Mouse (Mus musculus) ES-E14 (cell line): ENCODE data around the gene Lrpap1.

ENCODE experiments used
- CHD2 ChIP-seq: IDR thresholded peaks from 2 replicates; pipeline ENCODE4 v1.6.1; 2014; ENCODE audit warnings: mild to moderate bottlenecking, low read depth, low read length, inconsistent platforms
- HCFC1 ChIP-seq: IDR thresholded peaks from 2 replicates; pipeline ENCODE4 v1.6.1; 2012; ENCODE audit warnings: low read length, inconsistent platforms, borderline replicate concordance; ENCODE audit not compliant: insufficient read depth
- ZNF384 ChIP-seq: IDR thresholded peaks from 2 replicates; pipeline ENCODE4 v1.6.1; 2012; ENCODE audit warnings: low read depth, low read length, inconsistent platforms

DNA sequence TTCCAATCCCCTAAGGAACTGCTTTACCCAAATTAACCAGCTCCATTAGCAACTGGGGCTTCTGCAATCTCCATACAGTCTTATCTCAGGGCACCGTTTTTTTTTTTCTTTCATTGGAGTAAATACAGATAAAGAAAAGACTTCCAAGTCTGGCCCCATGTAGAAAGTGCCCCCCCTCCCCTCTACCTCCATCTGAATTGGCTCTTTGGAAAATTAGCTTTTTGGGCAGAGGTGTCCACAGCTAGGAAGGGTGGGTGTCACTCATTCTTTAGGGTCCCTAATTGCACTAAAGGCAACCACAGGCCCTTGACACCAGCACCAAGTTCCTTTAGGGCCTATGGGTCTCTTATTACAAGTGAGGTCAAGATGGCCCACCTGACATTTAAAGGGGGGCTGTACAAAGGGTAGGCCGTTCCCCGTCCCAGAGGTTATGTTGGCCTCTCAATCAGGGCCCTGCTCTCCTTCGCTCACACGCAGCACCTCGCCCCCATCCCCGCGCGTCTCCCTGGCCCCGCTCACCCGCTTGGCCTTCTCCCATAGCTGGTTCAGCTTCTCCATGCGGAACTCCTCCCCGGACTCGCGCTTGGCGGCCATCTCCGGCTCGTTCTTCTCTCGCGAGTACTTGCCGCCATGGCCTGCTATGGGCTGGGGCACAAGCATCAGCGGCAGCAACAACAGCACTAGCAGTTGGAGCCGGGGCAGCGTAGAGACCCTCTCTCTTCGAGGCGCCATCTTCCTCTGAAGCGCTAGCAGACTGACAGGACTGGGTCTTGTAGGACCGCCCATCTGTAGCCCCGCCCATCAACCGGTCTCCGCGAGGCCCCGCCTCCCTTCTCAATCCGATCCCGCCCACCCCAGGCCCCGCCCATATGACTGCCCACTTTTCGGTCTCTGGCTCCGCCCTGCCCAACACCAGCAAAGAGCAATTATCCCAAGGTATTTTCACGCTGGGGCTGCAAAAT, at the start of gene Lrpap1:
- 0 out of 2 replicates have a peak, but pooled peaks have one; percentile 30 for TF ChIP-seq ZNF384
- peak; percentile 25; the same call in 1 of the 2 replicates for TF ChIP-seq CHD2
- no peak for TF ChIP-seq HCFC1
